Mouse (Mus musculus) ES-Bruce4 (cell line): Measurements from ENCODE around the gene Scn4b. TPM values are rescaled to one million over a fixed set of nuclear protein-coding genes. Genes with fewer than 3 reads are reported as not detected.

ENCODE experiments used
- H3K27ac ChIP-seq: 2 replicates; pipeline ENCODE4 v1.5.1; 2012; ENCODE audit warnings: low read length, inconsistent platforms; ENCODE audit not compliant: insufficient read depth
- H3K27me3 ChIP-seq: 2 replicates; pipeline ENCODE4 v1.6.1; 2012; ENCODE audit warnings: mild to moderate bottlenecking, low read length, inconsistent platforms; ENCODE audit not compliant: control insufficient read depth, poor library complexity, insufficient read depth, severe bottlenecking
- H3K36me3 ChIP-seq: 2 replicates; pipeline ENCODE4 v1.6.1; 2012; ENCODE audit warnings: inconsistent platforms, mild to moderate bottlenecking, low read length, moderate library complexity; ENCODE audit not compliant: control insufficient read depth, poor library complexity, insufficient read depth, severe bottlenecking
- H3K4me1 ChIP-seq: one replicate; pipeline ENCODE4 v1.8.1; 2011; ENCODE audit warnings: low read length; ENCODE audit not compliant: control insufficient read depth, insufficient read depth
- H3K4me3 ChIP-seq: 2 replicates; pipeline ENCODE4 v1.5.1; 2011; ENCODE audit warnings: low read depth, mild to moderate bottlenecking, low read length
- H3K9ac ChIP-seq: 2 replicates; pipeline ENCODE4 v1.6.1; 2012; ENCODE audit warnings: low read depth, mild to moderate bottlenecking, inconsistent platforms; ENCODE audit not compliant: poor library complexity, severe bottlenecking
- H3K9me3 ChIP-seq: replicated peaks from 2 replicates; pipeline ENCODE4 v1.6.1; 2012; ENCODE audit warnings: mild to moderate bottlenecking, low read length, inconsistent platforms; ENCODE audit not compliant: control insufficient read depth, poor library complexity, insufficient read depth, severe bottlenecking
- CTCF ChIP-seq: IDR thresholded peaks from one replicate; pipeline ENCODE4 v1.8.1; 2011; ENCODE audit warnings: low read depth, low read length
- EP300 ChIP-seq: IDR thresholded peaks from 2 replicates; pipeline ENCODE4 v1.6.1; 2011; ENCODE audit warnings: low read depth, low read length; ENCODE audit not compliant: insufficient read depth
- POLR2A ChIP-seq: IDR thresholded peaks from one replicate; pipeline ENCODE4 v1.8.1; 2011; ENCODE audit warnings: low read length; ENCODE audit not compliant: insufficient read depth
- polyA plus RNA-seq: library from polyadenylated mRNA; stranded (reverse); fragments of >200 nt; gene quantifications from 2 replicates; pipeline ENCODE4 v1.2.4, GENCODE M21; 2011; ENCODE audit warnings: low read depth; ENCODE audit not compliant: missing spikeins, insufficient read depth, insufficient read length

Gene Scn4b
- polyA plus RNA-seq, 1 experiment, result 0.40 TPM

- no peaks in the 10 kb centered on the region for H3K9me3 ChIP-seq
- H3K4me1 ChIP-seq, result no peaks in the 10 kb centered on the region
- no peak overlapping the region for H3K27ac ChIP-seq
- H3K4me3 ChIP-seq, result no peak overlapping the region
- TF ChIP-seq CTCF, result no peak
- no peak for TF ChIP-seq EP300
- no peak for TF ChIP-seq POLR2A
- H3K27me3 ChIP-seq, result no peaks in the 10 kb centered on the region
- no peaks in the 10 kb centered on the region for H3K36me3 ChIP-seq
- H3K9ac ChIP-seq, result no peak overlapping the region
These were observed 12.7 kb downstream of the Scn4b start for GRCm38 (mm10) chr9:45150933-45151332.

DNA sequence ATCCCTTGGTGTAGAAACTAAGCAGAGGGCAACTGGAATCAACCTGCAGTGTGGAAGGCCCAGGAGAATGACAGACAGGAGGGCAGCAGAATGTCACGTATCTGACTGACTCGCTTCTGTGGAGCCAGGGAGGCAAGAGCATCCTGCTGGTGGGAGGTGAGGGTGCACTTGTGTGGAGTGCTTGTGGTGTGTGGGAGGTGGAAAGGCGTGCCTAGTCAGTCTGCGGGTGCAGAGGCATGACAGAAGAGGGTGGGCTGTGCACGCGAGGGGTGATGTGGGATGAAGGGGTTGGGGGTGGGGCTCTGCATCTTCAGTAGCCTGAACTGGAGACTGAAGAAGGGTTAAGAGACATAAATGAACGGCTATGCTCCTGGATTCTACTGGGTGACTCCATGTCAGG, 15.2 kb downstream of the Scn4b start:
- H3K4me3 ChIP-seq, result no peak overlapping the region
- no peaks in the 10 kb centered on the region for H3K4me1 ChIP-seq
- no peaks in the 10 kb centered on the region for H3K36me3 ChIP-seq
- H3K27ac ChIP-seq, result no peak overlapping the region
- no peak overlapping the region for H3K9ac ChIP-seq
- H3K27me3 ChIP-seq, result no peaks in the 10 kb centered on the region
- no peaks in the 10 kb centered on the region for H3K9me3 ChIP-seq
- TF ChIP-seq EP300, result no peak
- no peak for TF ChIP-seq POLR2A
- TF ChIP-seq CTCF, result no peak

GRCm38 (mm10) chr9:45167903-45168302, 29.7 kb downstream of the Scn4b start:
- H3K27ac ChIP-seq, result no peak overlapping the region
- H3K4me3 ChIP-seq, result no peak overlapping the region
- TF ChIP-seq EP300 (no peak), POLR2A (no peak), CTCF (no peak)
- H3K4me1 ChIP-seq, result peaks cover under 1% of the 10 kb centered on the region
- peaks cover 10% of the 10 kb centered on the region; the same call in 1 of the 2 replicates for H3K9me3 ChIP-seq
- no peaks in the 10 kb centered on the region for H3K36me3 ChIP-seq
- H3K27me3 ChIP-seq, result no peaks in the 10 kb centered on the region
- H3K9ac ChIP-seq, result no peak overlapping the region

GRCm38 (mm10) chr9:45170150-45170549, 32.0 kb downstream of the Scn4b start:
- H3K4me3 ChIP-seq, result no peak overlapping the region
- H3K9me3 ChIP-seq, result peaks cover 10% of the 10 kb centered on the region; the same call in 1 of the 2 replicates
- H3K27me3 ChIP-seq, result no peaks in the 10 kb centered on the region
- H3K9ac ChIP-seq, result no peak overlapping the region
- H3K4me1 ChIP-seq, result no peaks in the 10 kb centered on the region
- H3K27ac ChIP-seq, result no peak overlapping the region
- H3K36me3 ChIP-seq, result no peaks in the 10 kb centered on the region
- no peak for TF ChIP-seq EP300
- TF ChIP-seq POLR2A, result no peak
- TF ChIP-seq CTCF, result no peak

- TF ChIP-seq POLR2A (no peak), EP300 (no peak), CTCF (no peak)
- Histone ChIP-seq H3K4me1 (no peaks in the 10 kb centered on the region), H3K36me3 (no peaks in the 10 kb centered on the region), H3K27ac (no peak overlapping the region), H3K4me3 (no peak overlapping the region), H3K27me3 (no peaks in the 10 kb centered on the region), H3K9me3 (0 out of 2 replicates have a peak, but pooled peaks cover 4% of the 10 kb centered on the region), H3K9ac (no peak overlapping the region)
These were observed 32.9 kb downstream of the Scn4b start for GRCm38 (mm10) chr9:45171073-45171610.

- TF ChIP-seq POLR2A (no peak), EP300 (no peak), CTCF (no peak)
- Histone ChIP-seq H3K9me3 (no peaks in the 10 kb centered on the region), H3K36me3 (no peaks in the 10 kb centered on the region), H3K4me1 (no peaks in the 10 kb centered on the region), H3K27me3 (no peaks in the 10 kb centered on the region), H3K9ac (no peak overlapping the region), H3K27ac (no peak overlapping the region), H3K4me3 (no peak overlapping the region)
These were observed 35.3 kb downstream of the Scn4b start for GRCm38 (mm10) chr9:45173475-45173874.
